Mouse (Mus musculus) Muller cell, postnatal 12 days (primary cell): Measurements from ENCODE around the gene Ppia.
"Not testable (repeated sequence)": the region's sequence is repeated elsewhere in the genome, so short reads cannot be mapped to it uniquely, and the experiment has no call there.

Experiments
- DNase-seq: peaks from one replicate; pipeline ENCODE4 v3.0.0-alpha.2; 2015; ENCODE audit errors: inconsistent ontology term

Gene Ppia

GRCm38 (mm10) chr11:6414751-6415550, at the start of gene Ppia:
Gene Ppia (plus strand): TSS chr11:6415443.
- peak; percentile 51 for DNase-seq

GRCm38 (mm10) chr11:6365885-6366284, 49.4 kb upstream of the Ppia start:
- DNase-seq, result peak; percentile 11

GRCm38 (mm10) chr11:6366434-6366833, 48.8 kb upstream of the Ppia start:
- no peak for DNase-seq

GRCm38 (mm10) chr11:6367156-6367555, 48.1 kb upstream of the Ppia start:
- no peak for DNase-seq

GRCm38 (mm10) chr11:6367986-6368385, 47.3 kb upstream of the Ppia start:
- DNase-seq, result not testable (repeated sequence)

GRCm38 (mm10) chr11:6371376-6372155, 43.7 kb upstream of the Ppia start:
- no peak for DNase-seq

GRCm38 (mm10) chr11:6372784-6373183, 42.5 kb upstream of the Ppia start:
- DNase-seq, result no peak

- DNase-seq, result no peak
Observed at GRCm38 (mm10) chr11:6380916-6381315, 34.3 kb upstream of the Ppia start.

- no peak for DNase-seq
Observed at GRCm38 (mm10) chr11:6388126-6388725, 27.0 kb upstream of the Ppia start.

- DNase-seq, result peak; percentile 98
Observed at GRCm38 (mm10) chr11:6388726-6389413, 26.4 kb upstream of the Ppia start, which contains the start of gene Zmiz2. Gene Zmiz2 (plus strand): TSS chr11:6389074.

- peak; percentile 18 for DNase-seq
Observed at GRCm38 (mm10) chr11:6389483-6389921, 25.7 kb upstream of the Ppia start.

GRCm38 (mm10) chr11:6390376-6391053, 24.7 kb upstream of the Ppia start:
- DNase-seq, result no peak

GRCm38 (mm10) chr11:6391516-6392276, 23.5 kb upstream of the Ppia start:
- no peak for DNase-seq

- no peak for DNase-seq
Observed at GRCm38 (mm10) chr11:6392857-6393256, 22.4 kb upstream of the Ppia start.

GRCm38 (mm10) chr11:6393866-6394265, 21.4 kb upstream of the Ppia start:
- no peak for DNase-seq

GRCm38 (mm10) chr11:6395565-6395964, 19.7 kb upstream of the Ppia start:
- DNase-seq, result no peak

GRCm38 (mm10) chr11:6398141-6398540, 17.1 kb upstream of the Ppia start:
- DNase-seq, result no peak

GRCm38 (mm10) chr11:6402515-6403510, 12.4 kb upstream of the Ppia start:
- peak; percentile 37 for DNase-seq

- DNase-seq, result no peak
Observed at GRCm38 (mm10) chr11:6403830-6404405, 11.3 kb upstream of the Ppia start.
